Mouse (Mus musculus): Measurements from ENCODE around the gene Tmem100.

DNA sequence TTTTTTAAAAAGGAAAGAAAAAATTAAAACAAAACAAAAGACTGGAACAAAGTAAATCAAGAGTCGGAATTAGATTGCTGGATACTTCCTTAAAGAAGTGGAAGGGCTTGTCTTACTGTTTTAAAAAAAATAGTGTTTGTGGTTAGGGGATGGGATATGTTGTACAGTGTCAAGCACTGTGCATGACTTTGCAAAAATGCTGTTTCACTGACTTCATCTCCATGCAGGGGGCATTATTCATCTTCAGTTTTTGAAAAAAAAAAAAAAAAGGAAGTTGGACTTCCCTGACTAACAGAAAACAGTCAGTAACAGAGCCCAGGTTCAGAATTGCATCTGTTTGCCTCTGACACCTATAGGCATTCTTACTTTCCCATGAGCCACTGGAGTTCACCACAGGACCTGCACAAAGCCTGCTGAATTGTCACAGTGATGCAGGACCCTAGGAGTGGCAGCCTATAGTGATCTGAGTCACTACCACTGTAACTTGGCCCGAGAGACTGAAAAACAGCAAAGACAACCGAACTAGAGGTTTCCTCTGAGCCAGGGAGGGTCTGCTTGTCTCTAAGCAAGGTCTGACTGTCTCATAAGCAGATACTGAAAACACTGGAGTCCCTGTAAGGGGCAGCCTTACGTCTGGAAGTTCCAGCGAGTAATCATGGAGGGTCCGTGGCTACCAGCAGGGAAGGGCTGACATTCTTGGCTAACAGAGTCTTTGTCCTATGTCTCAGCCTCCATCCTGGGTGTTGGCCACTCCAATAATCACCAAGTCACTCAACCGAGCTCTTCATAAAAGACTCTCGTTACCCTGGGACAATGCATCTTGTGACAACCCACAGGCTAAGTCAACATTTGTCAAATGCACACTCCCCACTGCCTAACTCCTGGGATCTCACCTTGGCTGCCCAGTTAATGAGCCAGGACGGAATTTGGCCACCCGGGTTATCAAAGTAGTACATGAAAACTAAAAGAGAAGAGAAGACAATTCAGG, 44.7 kb upstream of the Tmem100 start:
- no peak for TF ChIP-seq CTCF (IDR thresholded peaks at IDR 0.05; ENCODE audit: low read depth)
- no peak for TF ChIP-seq EP300 (IDR thresholded peaks at IDR 0.05; ENCODE audit: low read depth)
